Mouse (Mus musculus): ENCODE data around the gene Mcf2l.

- TF ChIP-seq CTCF (IDR thresholded peaks at IDR 0.05; ENCODE audit: low read depth, low read length) = no peak
- no peak for TF ChIP-seq GATA1 (IDR thresholded peaks at IDR 0.05; ENCODE audit: borderline replicate concordance, low read length)
- no peak for TF ChIP-seq POLR2AphosphoS5 (IDR thresholded peaks at IDR 0.05; ENCODE audit: insufficient replicate concordance, low read depth, low read length)
- TF ChIP-seq GATA2 (IDR thresholded peaks at IDR 0.05; ENCODE audit: borderline replicate concordance, low read depth, low read length) = no peak
- no peak for TF ChIP-seq TAL1 (conservative IDR thresholded peaks at IDR 0.05; ENCODE audit: low read depth, low read length)
Measured at GRCm38 (mm10) chr8:13019560-13019959, 146.0 kb downstream of the Mcf2l start.

Data from G1E (cell line).